Mouse (Mus musculus): ENCODE data around the gene Bcor. TPM values are rescaled to one million over a fixed set of nuclear protein-coding genes. Genes with fewer than 3 reads are reported as not detected.

Bcor gene
- polyA plus RNA-seq, 1 experiment from 2014 or later = 3.8 TPM

- Histone ChIP-seq H3K36me3 (peaks cover 62% of the 10 kb centered on the region), H3K4me3 (replicated peaks) (no peak overlapping the region), H3K4me2 (no peak overlapping the region), H3K9me3 (replicated peaks) (no peaks in the 10 kb centered on the region), H3K27me3 (no peaks in the 10 kb centered on the region), H3K27ac (no peak overlapping the region), H3K4me1 (replicated peaks) (no peaks in the 10 kb centered on the region), H3K9ac (no peak overlapping the region)
- ATAC-seq (ENCODE audit: low read depth) = no peak
- DNase-seq = no peak
- 62% methylated on average over 9 of the region's 9 CpGs for WGBS (ENCODE audit: insufficient replicate concordance)
Observed at GRCm38 (mm10) chrX:12053315-12053914, 106.7 kb downstream of the Bcor start.

DNA sequence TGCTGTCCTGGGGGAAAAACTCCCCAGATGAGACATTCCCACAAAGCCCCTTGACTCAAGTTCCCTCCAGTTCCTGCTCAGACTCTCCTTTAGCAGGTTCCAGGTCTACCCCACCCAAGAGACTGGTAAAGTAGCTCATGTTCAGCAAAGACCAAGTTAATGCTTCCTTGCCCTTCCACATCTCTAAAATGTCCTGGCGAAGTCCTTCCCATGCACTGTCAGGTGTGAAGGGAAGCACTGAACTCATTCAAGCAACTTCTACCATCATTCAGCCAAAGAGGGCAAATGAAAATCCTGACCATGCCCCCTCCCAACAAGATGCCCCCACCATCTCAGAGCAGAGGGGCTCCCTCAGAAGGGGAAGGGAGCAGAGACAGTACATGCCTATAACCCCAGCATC, 107.5 kb downstream of the Bcor start:
- Histone ChIP-seq H3K27ac (no peak overlapping the region), H3K27me3 (no peaks in the 10 kb centered on the region), H3K9me3 (replicated peaks) (no peaks in the 10 kb centered on the region), H3K4me2 (no peak overlapping the region), H3K36me3 (peaks cover 61% of the 10 kb centered on the region), H3K9ac (no peak overlapping the region), H3K4me1 (replicated peaks) (no peaks in the 10 kb centered on the region), H3K4me3 (replicated peaks) (no peak overlapping the region)
- ATAC-seq (ENCODE audit: low read depth) = no peak
- 82% methylated on average over 1 of the region's 1 CpGs for WGBS (ENCODE audit: insufficient replicate concordance)
- DNase-seq = no peak

DNA sequence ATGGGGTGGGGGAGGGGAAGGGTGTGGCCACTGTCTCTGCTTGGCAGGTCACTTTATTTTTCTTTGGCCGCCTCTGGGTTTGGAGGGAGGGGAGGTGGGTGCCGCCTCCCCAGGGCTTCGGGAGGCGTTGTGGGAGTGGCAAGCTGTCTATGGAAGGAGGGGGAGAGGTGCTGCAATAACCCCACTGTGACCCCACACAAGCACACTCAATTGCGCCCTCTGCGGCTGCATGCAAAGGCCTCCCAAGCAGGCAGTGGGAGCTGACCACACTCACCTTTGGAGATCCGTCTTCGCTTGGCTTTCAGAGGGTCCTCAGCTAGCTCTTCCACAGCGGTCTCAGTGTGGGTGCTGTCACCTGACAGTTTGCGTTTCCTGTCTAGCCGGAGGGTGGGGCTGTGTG, 111.4 kb downstream of the Bcor start:
- H3K27me3 ChIP-seq = no peaks in the 10 kb centered on the region
- H3K9me3 ChIP-seq (replicated peaks) = no peaks in the 10 kb centered on the region
- H3K4me2 ChIP-seq = no peak overlapping the region
- H3K9ac ChIP-seq = no peak overlapping the region
- no peak overlapping the region for H3K27ac ChIP-seq
- H3K36me3 ChIP-seq = peaks cover 61% of the 10 kb centered on the region
- no peak for DNase-seq
- 64% methylated on average over 11 of the region's 11 CpGs for WGBS (ENCODE audit: insufficient replicate concordance)
- no peaks in the 10 kb centered on the region for H3K4me1 ChIP-seq (replicated peaks)
- no peak for ATAC-seq (ENCODE audit: low read depth)
- no peak overlapping the region for H3K4me3 ChIP-seq (replicated peaks)

DNA sequence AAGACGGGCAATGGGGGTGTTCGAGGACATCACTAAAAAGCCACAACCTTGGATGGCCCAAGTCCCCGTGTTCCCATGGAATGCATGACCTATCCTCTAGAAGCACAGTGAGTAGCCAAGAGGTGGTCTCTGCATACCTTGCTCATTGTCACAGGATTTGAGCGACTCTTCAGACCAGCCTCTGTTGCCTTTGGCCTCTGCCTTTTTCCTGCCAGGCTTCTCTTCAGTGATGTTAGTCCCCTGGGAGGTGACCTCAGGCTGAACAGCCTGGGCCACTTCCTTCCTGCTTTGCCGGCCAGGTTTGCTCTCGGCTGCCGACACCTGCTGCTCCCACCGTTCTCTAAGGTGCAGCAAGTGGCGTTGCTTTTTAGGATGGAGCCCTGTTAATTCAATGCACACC, 112.0 kb downstream of the Bcor start:
- Histone ChIP-seq H3K27ac (no peak overlapping the region), H3K9ac (no peak overlapping the region), H3K27me3 (no peaks in the 10 kb centered on the region), H3K4me2 (no peak overlapping the region), H3K9me3 (replicated peaks) (no peaks in the 10 kb centered on the region), H3K36me3 (peaks cover 61% of the 10 kb centered on the region), H3K4me1 (replicated peaks) (no peaks in the 10 kb centered on the region), H3K4me3 (replicated peaks) (no peak overlapping the region)
- DNase-seq = no peak
- WGBS (ENCODE audit: insufficient replicate concordance) = 51% methylated on average over 9 of the region's 9 CpGs
- no peak for ATAC-seq (ENCODE audit: low read depth)

DNA sequence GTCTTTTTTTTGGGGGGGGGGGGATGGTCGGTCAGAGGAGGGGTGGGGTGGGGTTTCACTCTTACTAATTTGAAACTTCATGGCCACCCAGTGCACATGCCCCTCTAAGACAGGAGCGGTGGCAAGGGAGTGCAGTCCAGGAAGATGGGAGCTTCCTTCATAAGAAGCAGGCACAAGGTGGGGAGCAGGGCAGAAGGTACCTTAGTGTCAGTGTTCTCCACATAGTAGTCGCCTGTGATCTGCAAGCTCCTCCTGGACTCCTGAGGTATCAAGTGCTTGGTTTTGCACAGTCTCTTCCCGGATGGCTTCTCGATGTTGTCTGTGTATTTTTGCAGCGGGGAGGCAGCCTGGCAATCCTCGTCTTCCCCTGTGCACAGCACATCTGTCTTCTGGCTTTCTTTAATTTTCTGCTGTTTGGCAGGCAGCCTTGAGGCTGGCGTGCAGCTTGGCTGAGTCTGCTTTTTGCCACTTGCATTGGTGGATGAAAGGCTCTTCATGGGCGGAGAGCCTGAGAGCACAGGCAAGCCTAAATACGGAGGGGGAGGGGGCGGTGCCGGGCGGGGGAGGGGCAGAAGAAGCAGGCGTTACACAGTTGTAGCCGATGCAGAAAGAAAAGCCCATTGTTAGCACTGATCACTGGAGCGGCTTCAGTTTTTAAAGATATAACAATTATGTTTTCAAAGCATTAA, 112.8 kb downstream of the Bcor start:
- H3K9ac ChIP-seq = no peak overlapping the region
- H3K4me1 ChIP-seq (replicated peaks) = no peaks in the 10 kb centered on the region
- no peak overlapping the region for H3K4me2 ChIP-seq
- no peak overlapping the region for H3K4me3 ChIP-seq (replicated peaks)
- H3K9me3 ChIP-seq (replicated peaks) = no peaks in the 10 kb centered on the region
- no peak overlapping the region for H3K27ac ChIP-seq
- no peak for DNase-seq
- H3K36me3 ChIP-seq = peaks cover 58% of the 10 kb centered on the region
- WGBS (ENCODE audit: insufficient replicate concordance) = 50% methylated on average over 16 of the region's 16 CpGs
- ATAC-seq (ENCODE audit: low read depth) = no peak
- H3K27me3 ChIP-seq = no peaks in the 10 kb centered on the region

GRCm38 (mm10) chrX:12046676-12047075, 113.5 kb downstream of the Bcor start:
- DNase-seq = no peak
- no peak overlapping the region for H3K9ac ChIP-seq
- H3K9me3 ChIP-seq (replicated peaks) = no peaks in the 10 kb centered on the region
- H3K4me2 ChIP-seq = no peak overlapping the region
- H3K27ac ChIP-seq = no peak overlapping the region
- WGBS (ENCODE audit: insufficient replicate concordance) = 78% methylated on average over 13 of the region's 13 CpGs
- no peak overlapping the region for H3K4me3 ChIP-seq (replicated peaks)
- H3K4me1 ChIP-seq (replicated peaks) = no peaks in the 10 kb centered on the region
- H3K27me3 ChIP-seq = no peaks in the 10 kb centered on the region
- peaks cover 58% of the 10 kb centered on the region for H3K36me3 ChIP-seq
- ATAC-seq (ENCODE audit: low read depth) = no peak

DNA sequence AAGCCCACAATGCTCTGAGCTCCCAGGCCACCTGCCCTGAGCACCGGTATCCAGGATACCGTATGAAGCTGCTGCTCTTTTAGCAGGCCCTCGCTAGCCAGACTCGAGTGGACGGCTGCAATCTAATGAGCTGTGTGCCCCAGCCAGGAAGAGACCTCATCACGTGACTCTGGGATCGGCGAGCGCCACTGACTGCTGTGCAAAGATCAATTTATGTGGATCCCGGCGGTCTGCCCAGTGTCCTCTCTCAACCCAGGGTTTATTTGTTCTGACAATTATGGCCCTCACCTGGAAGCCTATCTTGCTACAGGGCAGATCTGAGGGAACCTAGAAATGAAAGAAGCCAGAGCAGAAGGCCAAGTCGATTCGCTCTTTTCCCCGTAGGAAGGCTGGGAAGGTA, 116.8 kb downstream of the Bcor start:
- ATAC-seq (ENCODE audit: low read depth) = no peak

DNA sequence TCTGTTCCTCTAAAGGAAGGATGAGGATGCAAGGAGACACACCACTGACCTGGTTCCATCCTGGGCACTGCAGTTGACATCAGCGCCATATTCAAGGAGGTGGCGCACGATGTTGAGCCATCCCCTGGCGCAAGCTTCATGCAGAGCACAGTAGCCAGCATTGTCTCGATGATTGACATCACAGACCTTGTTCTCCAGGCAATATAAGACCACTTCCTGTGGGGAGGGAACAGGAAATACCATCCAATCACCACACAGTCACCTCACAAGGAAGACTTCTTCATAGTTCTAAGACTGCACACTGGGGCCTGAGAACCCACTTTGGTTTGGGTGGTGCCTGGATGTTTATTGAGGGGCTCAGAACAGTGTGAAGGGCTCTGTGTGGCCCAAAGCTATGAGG, 118.7 kb downstream of the Bcor start:
- Histone ChIP-seq H3K9ac (no peak overlapping the region), H3K4me3 (replicated peaks) (no peak overlapping the region), H3K27ac (no peak overlapping the region), H3K9me3 (replicated peaks) (no peaks in the 10 kb centered on the region), H3K4me1 (replicated peaks) (no peaks in the 10 kb centered on the region), H3K27me3 (no peaks in the 10 kb centered on the region), H3K36me3 (peaks cover 72% of the 10 kb centered on the region), H3K4me2 (no peak overlapping the region)
- no peak for DNase-seq
- WGBS (ENCODE audit: insufficient replicate concordance) = 81% methylated on average over 5 of the region's 5 CpGs
- ATAC-seq (ENCODE audit: low read depth) = no peak

More for the DNA sequence above, 116.8 kb downstream of the Bcor start:
- H3K9me3 ChIP-seq (replicated peaks) = no peaks in the 10 kb centered on the region
- no peaks in the 10 kb centered on the region for H3K27me3 ChIP-seq
- no peak overlapping the region for H3K27ac ChIP-seq
- peaks cover 79% of the 10 kb centered on the region for H3K36me3 ChIP-seq
- no peak overlapping the region for H3K4me3 ChIP-seq (replicated peaks)
- DNase-seq = no peak
- whole genome bisulfite sequencing (ENCODE audit: insufficient replicate concordance) = 77% methylated on average over 14 of the region's 14 CpGs
- no peak overlapping the region for H3K4me2 ChIP-seq
- no peak overlapping the region for H3K9ac ChIP-seq
- H3K4me1 ChIP-seq (replicated peaks) = no peaks in the 10 kb centered on the region

GRCm38 (mm10) chrX:12014726-12015464, 145.3 kb downstream of the Bcor start:
- H3K9ac ChIP-seq = no peak overlapping the region
- peak overlapping the region; percentile 3; the same call in 1 of the 2 replicates for H3K27ac ChIP-seq
- WGBS (ENCODE audit: insufficient replicate concordance) = 39% methylated on average over 15 of the region's 15 CpGs
- 0 out of 2 replicates have a peak overlapping the region, but pooled peaks have one; percentile 1 for H3K4me3 ChIP-seq (replicated peaks)
- no peaks in the 10 kb centered on the region for H3K36me3 ChIP-seq
- H3K9me3 ChIP-seq (replicated peaks) = no peaks in the 10 kb centered on the region
- ATAC-seq (ENCODE audit: low read depth) (no peak), DNase-seq (no peak)
- no peaks in the 10 kb centered on the region for H3K27me3 ChIP-seq
- H3K4me1 ChIP-seq (replicated peaks) = no peaks in the 10 kb centered on the region
- peak overlapping the region; percentile 48 for H3K4me2 ChIP-seq

DNA sequence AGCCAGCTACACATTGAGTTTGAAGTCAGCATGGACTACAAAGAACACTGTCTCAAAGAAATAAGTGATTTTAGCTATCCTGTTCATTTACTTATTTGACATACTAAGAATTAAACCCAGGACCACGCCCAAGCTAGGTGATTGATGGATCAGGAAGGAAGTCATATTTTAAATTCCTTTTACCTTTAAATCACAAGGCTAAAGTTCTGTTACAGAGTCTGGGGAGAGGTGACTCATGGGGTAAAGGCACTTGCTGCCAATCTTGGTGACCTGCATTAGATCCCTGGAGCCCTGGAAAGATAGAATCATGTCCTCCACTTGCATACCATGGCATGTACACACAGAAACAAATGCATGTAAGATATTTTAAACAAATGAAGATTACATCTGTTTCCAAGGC, 149.5 kb downstream of the Bcor start:
- Histone ChIP-seq H3K27me3 (peaks cover 21% of the 10 kb centered on the region), H3K4me3 (replicated peaks) (no peak overlapping the region), H3K9me3 (replicated peaks) (no peaks in the 10 kb centered on the region), H3K4me2 (no peak overlapping the region), H3K36me3 (no peaks in the 10 kb centered on the region), H3K27ac (no peak overlapping the region), H3K4me1 (replicated peaks) (peaks cover 21% of the 10 kb centered on the region), H3K9ac (no peak overlapping the region)
- whole genome bisulfite sequencing (ENCODE audit: insufficient replicate concordance) = 50% methylated on average over 1 of the region's 1 CpGs
- no peak for DNase-seq
- ATAC-seq (ENCODE audit: low read depth) = no peak

- Histone ChIP-seq H3K27ac (no peak overlapping the region), H3K4me1 (replicated peaks) (peaks cover 37% of the 10 kb centered on the region), H3K4me3 (replicated peaks) (no peak overlapping the region), H3K9ac (no peak overlapping the region), H3K9me3 (replicated peaks) (no peaks in the 10 kb centered on the region), H3K27me3 (peaks cover 33% of the 10 kb centered on the region), H3K36me3 (no peaks in the 10 kb centered on the region), H3K4me2 (no peak overlapping the region)
- DNase-seq (no peak), ATAC-seq (ENCODE audit: low read depth) (no peak)
- 63% methylated on average over 3 of the region's 3 CpGs for WGBS (ENCODE audit: insufficient replicate concordance)
Observed at GRCm38 (mm10) chrX:12009046-12009445, 151.1 kb downstream of the Bcor start.
